Mouse (Mus musculus): ENCODE measurements around the gene Gucy2g.
"Not testable (repeated sequence)": the region's sequence is repeated elsewhere in the genome, so short reads cannot be mapped to it uniquely, and the experiment has no call there.

The Gucy2g gene

DNA sequence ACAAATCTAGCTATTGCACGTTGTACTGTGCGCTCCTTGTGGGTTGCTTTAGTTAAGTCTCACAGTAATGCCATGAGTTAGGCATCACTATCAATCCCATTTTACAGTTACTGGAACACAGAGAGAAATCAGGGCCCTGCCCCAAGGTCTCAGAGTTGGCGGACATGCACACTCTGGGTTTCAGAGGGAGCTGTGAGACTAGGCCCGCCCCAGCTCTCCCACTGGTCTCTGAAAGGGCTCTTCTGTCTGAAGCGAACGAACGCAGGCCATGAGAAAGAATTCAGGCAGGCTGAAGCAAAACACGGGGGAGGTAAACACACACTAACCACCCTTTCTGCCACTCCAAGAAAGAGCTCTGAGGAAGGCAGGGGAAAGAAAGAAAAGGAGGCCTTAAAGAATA, 82.4 kb downstream of the Gucy2g start:
- no peak for DNase-seq

DNA sequence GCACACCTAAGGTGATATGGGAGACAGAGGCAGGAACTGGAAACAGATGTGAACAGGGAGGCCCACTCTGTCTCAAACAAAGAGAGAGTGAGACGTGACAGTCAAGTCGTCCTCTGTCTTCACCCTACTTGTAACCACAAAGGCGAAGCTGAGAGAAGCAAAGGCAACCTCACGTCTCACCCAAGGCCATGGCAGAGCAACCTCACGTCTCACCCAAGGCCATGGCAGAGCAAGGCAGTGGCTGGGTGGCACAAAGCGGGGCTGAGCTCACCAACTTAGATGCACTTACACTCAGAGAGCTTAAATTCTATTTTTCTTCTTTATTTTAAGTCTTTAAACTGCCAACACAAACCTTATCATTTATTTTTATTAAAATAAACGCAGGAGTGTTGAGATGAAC, 84.0 kb downstream of the Gucy2g start:
- no peak for DNase-seq

DNA sequence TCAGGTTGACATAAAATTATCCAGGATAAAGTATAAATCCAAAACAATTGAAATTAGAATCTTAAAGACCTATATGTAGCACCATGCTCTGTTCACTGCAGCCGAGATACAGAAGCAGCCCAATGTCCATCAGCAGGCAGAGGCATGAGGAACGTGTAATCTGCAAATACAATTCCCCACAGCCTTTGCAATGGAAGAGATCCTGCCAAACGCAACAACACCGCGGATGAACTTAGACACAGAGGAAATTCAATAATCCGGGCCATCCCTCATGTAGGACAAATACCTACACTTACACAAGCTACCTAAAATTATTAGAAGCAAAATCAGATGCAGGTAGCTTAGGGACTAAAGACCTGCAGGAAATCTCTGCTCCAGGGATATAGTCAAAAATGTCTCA, 88.1 kb downstream of the Gucy2g start:
- no peak for DNase-seq

DNA sequence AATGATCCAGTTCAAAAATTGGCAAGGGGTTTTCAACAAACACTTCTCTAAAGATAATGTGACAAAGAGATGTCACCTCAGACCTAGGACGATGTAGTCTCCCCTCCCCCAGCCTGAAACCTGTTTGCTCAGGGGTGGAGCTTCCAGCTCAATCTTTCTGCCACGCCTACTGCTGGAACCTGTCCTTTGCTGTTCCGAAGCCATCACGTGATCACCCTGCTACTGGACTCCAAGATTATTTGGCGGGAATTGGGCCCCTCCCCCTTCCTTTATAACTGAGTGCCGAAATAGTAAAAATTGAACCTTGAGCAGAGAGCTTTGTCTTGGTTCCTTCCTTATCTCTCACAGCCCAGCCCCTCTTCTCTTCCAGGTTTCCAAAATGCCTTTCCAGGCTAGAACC, 88.8 kb downstream of the Gucy2g start:
- DNase-seq, result not testable (repeated sequence)

DNA sequence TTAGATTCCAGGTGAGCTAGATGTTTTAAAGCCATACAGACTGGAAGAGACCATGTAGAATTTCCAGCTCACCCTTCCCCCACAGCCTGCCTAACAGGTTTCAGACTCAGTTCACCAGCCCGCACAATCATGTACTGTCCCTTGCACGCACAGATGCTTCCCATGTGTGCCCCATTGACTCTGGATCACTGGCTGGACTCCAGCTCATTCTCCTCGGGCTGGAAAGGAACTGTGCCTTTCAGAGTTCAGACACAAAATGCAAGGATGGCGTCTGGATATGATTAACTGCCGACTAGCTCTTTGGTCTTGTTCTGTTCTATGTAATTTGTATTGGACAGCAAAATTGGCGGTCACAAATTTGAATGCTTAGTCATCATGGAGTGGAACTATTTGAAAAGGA, 91.4 kb downstream of the Gucy2g start:
- DNase-seq, result no peak

DNA sequence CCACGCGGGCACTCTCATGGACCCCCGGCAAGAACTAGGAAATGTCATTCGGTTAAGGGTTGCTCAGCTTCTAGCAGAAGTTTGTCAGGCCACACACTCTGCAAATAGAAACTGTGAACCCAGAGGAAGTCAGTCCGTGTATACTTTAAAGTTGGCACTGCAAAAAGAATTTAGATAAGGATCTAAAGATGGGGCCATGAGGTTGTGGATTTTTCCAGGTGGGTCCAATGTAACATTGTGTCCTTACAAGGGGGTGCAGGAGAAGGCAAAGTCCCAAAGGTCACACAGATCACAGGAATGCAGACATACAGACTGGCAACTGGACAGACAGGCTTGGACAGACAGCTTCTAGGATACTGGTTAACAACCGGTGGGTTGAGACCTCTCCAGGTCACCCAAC, 92.9 kb downstream of the Gucy2g start:
- DNase-seq, result no peak
